Mouse (Mus musculus): ENCODE results near the gene Tspyl4.
"Not testable (repeated sequence)": the region's sequence is repeated elsewhere in the genome, so short reads cannot be mapped to it uniquely, and the experiment has no call there.

The Tspyl4 gene

DNA sequence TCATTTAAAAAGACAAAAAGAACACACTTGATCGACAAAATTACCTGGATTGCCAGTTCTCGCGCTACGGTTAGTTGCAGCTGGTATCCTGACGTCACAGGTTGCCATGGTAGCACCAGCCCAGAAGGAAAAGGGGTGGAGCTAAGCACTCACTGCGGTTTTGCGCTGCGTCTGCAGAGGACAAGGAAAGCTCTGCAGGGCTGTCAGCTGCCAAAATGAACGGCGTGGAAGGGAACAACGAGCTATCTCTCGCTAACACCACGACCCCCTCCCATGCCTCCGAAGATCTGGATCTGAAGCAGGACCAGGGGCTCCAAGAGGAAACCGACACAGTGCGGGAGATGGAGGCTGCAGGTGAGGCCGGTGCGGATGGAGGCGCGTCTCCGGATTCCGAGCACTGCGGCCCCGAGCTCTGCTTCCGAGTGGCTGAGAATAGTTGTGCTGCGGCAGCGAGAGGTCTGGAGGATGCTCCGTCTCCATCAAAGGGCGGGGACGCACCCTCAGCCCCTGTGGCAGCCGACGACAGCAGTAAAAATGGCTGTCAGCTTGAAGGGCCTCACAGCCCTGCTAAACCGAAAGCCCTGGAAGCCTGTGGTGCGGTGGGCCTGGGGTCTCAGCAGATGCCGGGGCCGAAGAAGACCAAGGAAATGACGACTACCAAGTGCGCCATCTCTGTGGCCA, at the start of gene Tspyl4:
Tspyl4 (plus strand) TSS at position 144 of the 681 bp plus-strand sequence.
- peak; percentile 80 for DNase-seq (ENCODE audit: low spot score)

DNA sequence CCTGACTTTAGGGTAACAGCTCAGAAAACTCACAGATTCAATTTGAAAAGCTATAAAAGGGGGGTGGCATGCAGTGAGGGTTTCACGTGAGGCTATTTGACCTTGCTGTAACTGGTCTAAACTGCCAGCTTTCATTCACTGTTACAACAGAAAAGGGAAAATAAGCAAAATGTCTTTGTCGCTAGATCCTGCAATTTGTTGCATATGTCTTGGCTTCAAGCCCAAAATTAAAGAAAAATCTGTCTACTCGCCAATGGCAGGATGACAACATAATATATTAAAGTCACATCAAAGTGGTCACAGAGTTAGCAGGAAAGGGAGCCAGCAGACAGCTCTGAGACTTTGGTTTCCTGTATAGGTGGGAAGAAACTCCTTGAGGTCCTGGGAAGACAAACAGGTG, 49.5 kb upstream of the Tspyl4 start:
- no peak for DNase-seq (ENCODE audit: low spot score)

DNA sequence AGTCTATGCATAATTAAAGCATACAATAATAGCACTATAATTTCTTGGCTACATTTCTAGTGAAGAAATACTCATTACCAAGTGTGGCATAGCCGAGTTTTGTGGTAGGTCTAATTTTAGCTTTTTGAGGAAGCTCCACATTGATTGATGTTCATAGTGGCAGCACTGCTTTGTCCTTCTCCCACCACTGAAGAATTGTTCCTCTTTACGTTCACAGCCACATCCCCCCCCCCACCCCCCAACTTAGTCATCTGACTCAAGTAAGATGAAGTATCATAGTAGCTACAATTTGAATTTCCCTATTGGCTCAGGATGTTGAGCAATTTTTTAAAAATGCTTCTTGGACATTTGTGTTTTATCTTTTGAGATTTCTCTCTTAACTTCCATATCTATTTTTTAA, 47.6 kb upstream of the Tspyl4 start:
- no peak for DNase-seq (ENCODE audit: low spot score)

DNA sequence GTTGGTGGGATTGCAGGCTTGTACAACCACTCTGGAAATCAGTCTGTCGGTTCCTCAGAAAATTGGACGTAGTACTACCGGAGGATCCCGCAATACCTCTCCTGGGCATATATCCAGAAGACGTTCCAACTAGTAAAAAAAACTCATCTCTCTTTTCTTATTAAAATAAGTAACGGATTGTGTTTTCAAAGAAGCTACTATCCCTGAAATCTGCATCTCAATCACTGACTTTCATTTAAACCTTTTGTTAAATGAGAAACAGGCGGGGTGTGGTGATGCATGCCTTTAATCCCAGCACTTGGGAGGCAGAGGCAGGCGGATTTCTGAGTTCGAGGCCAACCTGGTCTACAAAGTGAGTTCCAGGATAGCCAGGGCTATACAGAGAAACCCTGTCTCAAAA, 44.4 kb upstream of the Tspyl4 start:
- DNase-seq (ENCODE audit: low spot score): not testable (repeated sequence)

- DNase-seq (ENCODE audit: low spot score): no peak
Measured at GRCm38 (mm10) chr10:34265106-34265505, 32.1 kb upstream of the Tspyl4 start.

DNA sequence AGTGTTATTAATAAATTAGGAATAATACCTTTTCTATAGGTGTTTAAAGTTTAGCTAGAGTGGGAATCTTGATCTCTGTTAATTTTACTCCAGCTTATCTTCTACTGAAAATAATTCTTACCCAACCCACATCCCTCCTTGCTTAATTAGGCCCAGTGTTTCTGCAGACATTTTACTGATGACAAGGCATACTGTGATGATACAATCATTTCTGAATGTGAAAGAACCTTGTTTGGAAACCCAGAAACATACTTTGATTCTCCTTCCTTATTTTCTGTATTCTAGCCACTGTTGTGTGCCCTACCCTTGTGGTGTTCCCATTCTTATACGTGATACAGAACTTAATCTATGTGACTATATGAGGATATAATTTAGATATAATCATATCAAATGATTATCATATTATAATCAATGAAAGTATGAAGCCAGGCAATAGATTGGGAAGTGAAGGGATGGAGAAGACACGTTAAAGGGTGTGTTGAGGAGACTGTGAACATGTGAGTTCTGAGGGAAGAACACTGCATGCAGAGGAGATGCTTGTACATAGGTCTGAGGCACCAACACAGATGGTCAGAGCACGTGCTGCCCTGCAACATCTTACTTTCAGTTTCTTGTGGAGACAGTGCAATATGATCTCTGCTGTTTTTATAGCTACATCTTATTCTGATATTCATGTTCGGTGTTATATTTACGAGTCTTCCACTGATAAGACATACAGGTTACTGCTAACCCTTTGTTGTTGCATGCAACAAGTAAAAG, 29.8 kb upstream of the Tspyl4 start:
- no peak for DNase-seq (ENCODE audit: low spot score)

- no peak for DNase-seq (ENCODE audit: low spot score)
Measured at GRCm38 (mm10) chr10:34271681-34272080, 25.6 kb upstream of the Tspyl4 start.

DNA sequence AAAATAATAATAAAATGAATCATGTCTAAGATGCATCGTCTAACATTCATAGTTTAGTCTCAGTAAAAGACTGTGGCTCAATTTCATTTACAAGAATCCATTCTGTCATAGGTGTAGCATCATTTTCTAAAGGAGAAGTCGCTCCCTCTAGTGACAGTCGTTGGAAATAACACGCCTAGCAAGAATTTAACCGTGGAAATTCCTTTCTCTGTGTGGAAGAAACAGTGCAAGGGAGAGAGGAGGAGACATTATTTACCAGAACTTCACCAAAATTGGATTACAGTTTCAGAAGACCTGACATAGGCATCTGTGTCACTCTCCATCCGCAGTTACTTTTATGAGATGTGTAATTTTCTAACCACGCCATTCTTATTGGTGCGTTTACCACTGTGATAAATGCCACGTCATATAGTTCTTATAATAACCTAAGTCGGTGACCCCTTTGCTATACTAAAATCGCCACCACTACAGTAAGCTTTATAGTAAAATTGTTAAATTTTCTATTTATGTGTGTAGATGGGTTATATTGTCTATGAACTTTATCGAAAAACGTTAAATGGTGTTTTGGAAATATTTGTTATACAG, 16.6 kb upstream of the Tspyl4 start:
- DNase-seq (ENCODE audit: low spot score): peak; percentile 26

- no peak for DNase-seq (ENCODE audit: low spot score)
Measured at GRCm38 (mm10) chr10:34281211-34281961, 15.9 kb upstream of the Tspyl4 start.

GRCm38 (mm10) chr10:34281962-34282388, 15.3 kb upstream of the Tspyl4 start, which contains the start of gene Tspyl1:
TSS of gene Tspyl1 (plus strand) at chr10:34282190.
- peak; percentile 96 for DNase-seq (ENCODE audit: low spot score)

- no peak for DNase-seq (ENCODE audit: low spot score)
Measured at GRCm38 (mm10) chr10:34282420-34283238, 14.6 kb upstream of the Tspyl4 start.

DNA sequence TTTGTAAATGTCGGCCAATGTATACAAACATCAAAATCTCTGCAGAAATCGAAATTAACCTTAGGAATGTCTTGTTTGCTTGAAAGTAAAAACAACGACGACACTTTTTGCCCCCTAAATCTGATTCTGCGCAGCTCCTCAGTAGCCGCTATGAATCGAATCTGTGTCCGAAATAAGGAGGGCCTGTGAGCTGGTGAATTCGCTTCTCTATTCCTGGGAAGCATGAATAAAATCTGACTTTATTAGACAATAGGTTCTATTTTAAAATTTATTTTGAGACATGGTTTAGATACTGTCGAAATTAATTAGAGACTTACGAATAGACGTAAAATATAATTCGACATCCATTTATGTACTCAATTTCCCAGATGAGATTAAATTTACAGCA, 337 bp upstream of the Tspyl4 start:
- no peak for DNase-seq (ENCODE audit: low spot score)

- no peak for DNase-seq (ENCODE audit: low spot score)
Measured at GRCm38 (mm10) chr10:34297980-34298753, 925 bp downstream of the Tspyl4 start.

GRCm38 (mm10) chr10:34300368-34300767, 3.1 kb downstream of the Tspyl4 start:
- DNase-seq (ENCODE audit: low spot score): no peak

GRCm38 (mm10) chr10:34307070-34307469, 9.8 kb downstream of the Tspyl4 start:
- DNase-seq (ENCODE audit: low spot score): no peak

DNA sequence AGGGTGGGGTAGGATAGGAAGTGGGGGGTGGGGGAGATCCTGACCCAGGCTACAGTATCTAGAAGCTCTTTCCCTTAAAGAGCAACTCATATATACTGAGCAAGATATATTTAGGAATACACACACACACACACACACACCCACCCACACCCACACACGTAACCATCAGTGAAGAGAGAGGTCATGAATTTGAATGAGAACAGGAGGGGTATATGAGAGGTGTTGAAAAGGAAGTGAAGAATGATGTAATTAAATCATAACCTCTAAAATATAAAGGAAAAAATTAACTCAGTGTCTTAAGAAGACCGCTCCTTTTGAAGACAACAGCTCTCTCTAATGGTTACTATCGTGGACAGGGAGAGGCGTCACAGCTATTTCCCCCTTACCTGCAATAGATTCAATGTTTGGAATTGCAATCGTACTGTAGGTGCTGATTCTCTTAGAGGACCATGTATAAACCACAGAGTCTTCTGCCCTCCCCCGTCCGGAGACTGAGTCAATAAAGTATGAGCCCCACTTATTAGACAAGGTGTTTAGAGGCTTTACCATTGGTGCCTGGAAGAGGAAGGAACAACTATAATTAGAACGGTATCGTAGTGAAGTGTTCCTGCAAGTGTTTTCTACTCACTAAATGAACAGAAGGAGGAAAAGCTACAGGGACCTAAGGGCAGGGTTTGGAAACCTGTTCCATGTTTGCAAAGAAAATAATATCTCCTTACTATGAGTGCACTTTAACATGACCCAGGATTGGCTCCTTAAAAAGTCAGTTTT, 12.9 kb downstream of the Tspyl4 start:
- no peak for DNase-seq (ENCODE audit: low spot score)

DNA sequence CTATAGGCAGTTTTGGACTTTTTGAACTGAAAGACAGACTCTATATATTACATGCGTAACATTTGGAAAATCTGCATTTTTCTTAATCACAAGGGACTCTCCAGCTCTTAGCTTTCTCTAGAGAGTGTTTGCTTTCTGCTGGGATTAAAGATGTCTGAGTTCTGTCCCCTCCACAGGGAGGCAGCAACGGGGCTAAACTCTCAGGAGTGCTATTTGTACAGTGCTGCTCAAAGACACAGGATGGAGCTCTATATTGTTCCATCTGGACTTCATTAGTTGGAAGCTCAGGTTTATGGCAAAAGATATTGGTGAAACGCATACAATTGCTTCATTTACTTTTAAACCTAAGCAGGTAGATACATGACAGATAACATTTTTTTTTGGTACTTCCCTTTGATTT, 15.3 kb downstream of the Tspyl4 start:
- no peak for DNase-seq (ENCODE audit: low spot score)

- DNase-seq (ENCODE audit: low spot score): no peak
Measured at GRCm38 (mm10) chr10:34316571-34317216, 19.5 kb downstream of the Tspyl4 start.

DNA sequence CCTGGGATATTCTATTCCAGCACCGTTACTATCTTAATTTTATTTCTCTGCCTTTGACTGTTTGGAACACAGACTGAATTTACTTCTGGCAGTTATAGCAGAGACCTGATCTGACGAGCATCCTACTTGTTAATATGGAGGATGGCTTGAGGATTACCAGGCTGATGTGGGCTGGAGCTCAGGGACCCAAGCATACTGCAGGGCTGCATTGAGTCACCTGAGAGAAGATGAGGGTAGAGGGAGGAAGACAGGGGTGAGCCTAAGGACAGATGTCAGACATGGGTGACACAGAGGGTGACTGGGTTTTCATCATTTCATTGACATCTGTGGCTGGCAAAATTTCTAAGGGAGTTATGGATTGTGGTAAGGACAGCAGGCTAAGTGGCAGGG, 20.0 kb downstream of the Tspyl4 start:
- no peak for DNase-seq (ENCODE audit: low spot score)
